Mouse (Mus musculus): ENCODE results near the gene Pogz. TPM values are rescaled to one million over a fixed set of nuclear protein-coding genes. Genes with fewer than 3 reads are reported as not detected.
"Not testable (repeated sequence)": the region's sequence is repeated elsewhere in the genome, so short reads cannot be mapped to it uniquely, and the experiment has no call there.

The Pogz gene
- polyA plus RNA-seq, 1 experiment from 2014 or later, result 2.9 TPM

GRCm38 (mm10) chr3:94886316-94887224, 49.2 kb downstream of the Pogz start, which contains the start of gene Psmb4:
Gene Psmb4, minus strand, starts transcription at chr3:94886961.
- Histone ChIP-seq H3K27ac (ENCODE audit: low read depth) (peak within 1 kb of the TSS; percentile 79), H3K27me3 (ENCODE audit: insufficient read depth, low read length) (no peaks in the 10 kb centered on the region), H3K36me3 (replicated peaks; ENCODE audit: insufficient read depth, low read length) (peaks cover 28% of the 10 kb centered on the region), H3K9me3 (ENCODE audit: low read length) (no peaks in the 10 kb centered on the region), H3K4me2 (ENCODE audit: low read depth, low read length) (peak within 1 kb of the TSS; percentile 88), H3K4me1 (ENCODE audit: insufficient read depth) (peaks cover 14% of the 10 kb centered on the region), H3K9ac (replicated peaks) (peak within 1 kb of the TSS; percentile 88), H3K4me3 (ENCODE audit: low read depth, low read length) (peak within 1 kb of the TSS; percentile 90)
- DNase-seq (peak; percentile 91), ATAC-seq (peak; percentile 89)
- 1% methylated on average over 61 of the region's 61 CpGs for WGBS (ENCODE audit: insufficient replicate concordance)
- no peak for TF ChIP-seq CTCF (IDR thresholded peaks at IDR 0.05; ENCODE audit: low read depth)
- TF ChIP-seq EP300 (IDR thresholded peaks at IDR 0.05; ENCODE audit: low read depth), result peak; percentile 57; the same call in 1 of the 2 replicates

GRCm38 (mm10) chr3:94888595-94888994, 51.2 kb downstream of the Pogz start:
- DNase-seq (no peak), ATAC-seq (peak; percentile 28; the same call in 1 of the 2 replicates)
- Histone ChIP-seq H3K4me1 (ENCODE audit: insufficient read depth) (peaks cover 14% of the 10 kb centered on the region), H3K9ac (replicated peaks) (no peak overlapping the region), H3K4me2 (ENCODE audit: low read depth, low read length) (no peak overlapping the region), H3K9me3 (ENCODE audit: low read length) (no peaks in the 10 kb centered on the region), H3K27ac (ENCODE audit: low read depth) (no peak overlapping the region), H3K4me3 (ENCODE audit: low read depth, low read length) (no peak overlapping the region), H3K36me3 (replicated peaks; ENCODE audit: insufficient read depth, low read length) (peaks cover 13% of the 10 kb centered on the region), H3K27me3 (ENCODE audit: insufficient read depth, low read length) (no peaks in the 10 kb centered on the region)
- TF ChIP-seq CTCF (IDR thresholded peaks at IDR 0.05; ENCODE audit: low read depth) (peak; percentile 79), EP300 (IDR thresholded peaks at IDR 0.05; ENCODE audit: low read depth) (no peak)

DNA sequence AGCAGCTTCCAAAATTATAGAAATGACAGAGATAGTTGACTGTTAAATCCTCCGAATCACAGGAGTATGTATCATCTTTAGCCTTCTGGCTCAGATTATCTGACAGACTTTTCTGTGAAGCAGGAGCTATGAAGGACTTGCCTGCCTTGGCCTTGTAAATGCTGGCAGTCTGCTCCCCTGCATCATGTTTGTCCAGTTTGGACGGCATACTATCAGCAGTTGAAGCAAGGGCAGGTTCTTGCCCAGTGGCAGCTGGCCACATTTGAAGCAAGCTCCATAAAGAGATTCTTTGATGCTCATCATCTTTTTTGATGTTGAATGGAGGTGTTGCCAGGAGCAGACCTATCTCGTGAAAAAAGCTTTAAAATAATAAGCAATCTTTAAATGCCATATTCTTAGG, 56.7 kb downstream of the Pogz start:
- Histone ChIP-seq H3K27me3 (ENCODE audit: insufficient read depth, low read length) (no peaks in the 10 kb centered on the region), H3K4me1 (ENCODE audit: insufficient read depth) (no peaks in the 10 kb centered on the region), H3K4me2 (ENCODE audit: low read depth, low read length) (no peak overlapping the region), H3K9ac (replicated peaks) (no peak overlapping the region), H3K9me3 (ENCODE audit: low read length) (no peaks in the 10 kb centered on the region), H3K4me3 (ENCODE audit: low read depth, low read length) (no peak overlapping the region), H3K27ac (ENCODE audit: low read depth) (no peak overlapping the region), H3K36me3 (replicated peaks; ENCODE audit: insufficient read depth, low read length) (no peaks in the 10 kb centered on the region)
- TF ChIP-seq EP300 (IDR thresholded peaks at IDR 0.05; ENCODE audit: low read depth), result no peak
- TF ChIP-seq CTCF (IDR thresholded peaks at IDR 0.05; ENCODE audit: low read depth), result no peak
- DNase-seq, result no peak
- 70% methylated on average over 3 of the region's 3 CpGs for WGBS (ENCODE audit: insufficient replicate concordance)
- ATAC-seq, result no peak

- H3K27ac ChIP-seq (ENCODE audit: low read depth), result no peak overlapping the region
- H3K9me3 ChIP-seq (ENCODE audit: low read length), result no peaks in the 10 kb centered on the region
- H3K9ac ChIP-seq (replicated peaks), result no peak overlapping the region
- TF ChIP-seq EP300 (IDR thresholded peaks at IDR 0.05; ENCODE audit: low read depth), result no peak
- TF ChIP-seq CTCF (IDR thresholded peaks at IDR 0.05; ENCODE audit: low read depth), result peak; percentile 84
- 22% methylated on average over 7 of the region's 7 CpGs for WGBS (ENCODE audit: insufficient replicate concordance)
- no peak overlapping the region for H3K4me3 ChIP-seq (ENCODE audit: low read depth, low read length)
- H3K27me3 ChIP-seq (ENCODE audit: insufficient read depth, low read length), result no peaks in the 10 kb centered on the region
- ATAC-seq, result no peak
- no peak overlapping the region for H3K4me2 ChIP-seq (ENCODE audit: low read depth, low read length)
- H3K36me3 ChIP-seq (replicated peaks; ENCODE audit: insufficient read depth, low read length), result no peaks in the 10 kb centered on the region
- DNase-seq, result peak; percentile 64
- no peaks in the 10 kb centered on the region for H3K4me1 ChIP-seq (ENCODE audit: insufficient read depth)
These were observed 65.4 kb downstream of the Pogz start for GRCm38 (mm10) chr3:94902747-94903146.

DNA sequence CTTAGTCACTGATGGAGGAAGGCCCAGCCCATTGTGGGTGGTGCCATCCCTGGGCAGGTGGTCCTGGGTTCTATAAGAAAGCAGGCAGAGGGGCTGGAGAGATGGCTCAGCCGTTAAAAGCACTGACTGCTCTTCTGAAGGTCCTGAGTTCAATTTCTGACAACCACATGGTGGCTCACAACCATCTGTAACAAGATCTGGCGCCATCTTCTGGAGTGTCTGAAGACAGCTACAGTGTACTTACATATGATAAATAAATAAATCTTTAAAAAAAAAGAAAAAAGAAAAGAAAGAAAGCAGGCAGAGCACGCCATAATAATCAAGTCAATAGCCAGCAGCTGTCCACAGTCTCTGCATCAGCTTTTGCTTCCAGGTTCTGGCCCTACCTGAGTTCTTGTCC, 67.4 kb downstream of the Pogz start:
- not testable (repeated sequence) for H3K4me1 ChIP-seq (ENCODE audit: insufficient read depth); H3K4me2 ChIP-seq (ENCODE audit: low read depth, low read length); H3K9ac ChIP-seq (replicated peaks); H3K27me3 ChIP-seq (ENCODE audit: insufficient read depth, low read length); DNase-seq; H3K4me3 ChIP-seq (ENCODE audit: low read depth, low read length); H3K27ac ChIP-seq (ENCODE audit: low read depth); H3K36me3 ChIP-seq (replicated peaks; ENCODE audit: insufficient read depth, low read length); ATAC-seq; H3K9me3 ChIP-seq (ENCODE audit: low read length)
- 66% methylated on average over 3 of the region's 3 CpGs for WGBS (ENCODE audit: insufficient replicate concordance)
- peak; percentile 45 for TF ChIP-seq CTCF (IDR thresholded peaks at IDR 0.05; ENCODE audit: low read depth)

DNA sequence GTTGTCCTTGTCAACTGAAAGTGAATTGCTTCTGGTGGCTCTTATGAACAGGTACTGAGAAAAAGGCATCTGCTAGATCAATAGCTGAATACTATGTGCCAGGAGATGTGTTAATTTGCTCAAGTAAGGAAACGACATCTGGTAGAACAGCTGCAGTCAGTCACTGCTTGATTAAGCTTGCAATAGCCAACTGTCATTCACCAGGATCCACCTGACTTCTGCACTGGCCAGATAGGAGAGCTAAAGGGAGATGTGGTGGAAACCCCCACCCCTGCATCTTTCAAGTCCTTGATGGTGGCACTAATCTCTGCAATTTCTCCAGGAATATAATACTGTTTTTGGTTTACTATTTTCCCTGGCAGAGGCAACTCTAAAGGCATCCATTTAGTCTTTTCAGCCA, 69.1 kb downstream of the Pogz start:
- H3K4me1 ChIP-seq (ENCODE audit: insufficient read depth), result no peaks in the 10 kb centered on the region
- peak; percentile 73 for ATAC-seq
- H3K9ac ChIP-seq (replicated peaks), result no peak overlapping the region
- H3K36me3 ChIP-seq (replicated peaks; ENCODE audit: insufficient read depth, low read length), result no peaks in the 10 kb centered on the region
- TF ChIP-seq CTCF (IDR thresholded peaks at IDR 0.05; ENCODE audit: low read depth) (no peak), EP300 (IDR thresholded peaks at IDR 0.05; ENCODE audit: low read depth) (peak; percentile 96)
- no peaks in the 10 kb centered on the region for H3K27me3 ChIP-seq (ENCODE audit: insufficient read depth, low read length)
- no peak overlapping the region for H3K4me2 ChIP-seq (ENCODE audit: low read depth, low read length)
- 28% methylated on average over 1 of the region's 1 CpGs for WGBS (ENCODE audit: insufficient replicate concordance)
- H3K9me3 ChIP-seq (ENCODE audit: low read length), result no peaks in the 10 kb centered on the region
- no peak overlapping the region for H3K27ac ChIP-seq (ENCODE audit: low read depth)
- H3K4me3 ChIP-seq (ENCODE audit: low read depth, low read length), result no peak overlapping the region
- no peak for DNase-seq
